Mouse (Mus musculus) heart, postnatal 14 days (tissue): ENCODE measurements at regions not wholly inside any gene's neighbourhood (a gene's known extent, or its start where the extent isn't known, plus 50 kb on each side); places are given as distances from the start of the nearest gene placed in this dataset.
A peak's percentile ranks its signal among the peaks of the same experiment; 100 is the strongest.

Experiments used
- DNase-seq, 2 experiments: peaks; one replicate each; pipeline ENCODE4 v3.0.0; 2021 to 2022
- intact Hi-C: fragments of 180-260 bp; cut with DNase I; formaldehyde crosslinking; loops from one replicate; pipeline ENCODE4 v1.15.1; 2025

- no peak for DNase-seq
- intact Hi-C loops: loop anchor here (5.0 kb wide), 1 partner anchor 262 kb away; the partner anchor contains the start of gene Phlda1
Observed at GRCm38 (mm10) chr10:111769486-111770002, 202.9 kb upstream of the Krr1 start.

GRCm38 (mm10) chr10:111770027-111770426 is 202.4 kb upstream of the Krr1 start:
- DNase-seq: peak; percentile 22 to 42
- intact Hi-C loops: loop anchor here (5.0 kb wide), 1 partner anchor 263 kb away; the partner anchor contains the start of gene Phlda1

GRCm38 (mm10) chr10:111771010-111771409 is 201.5 kb upstream of the Krr1 start:
- intact Hi-C loops: loop anchor here (5.0 kb wide), 1 partner anchor 264 kb away; the partner anchor contains the start of gene Phlda1
- peak; percentile 11 to 30 for DNase-seq

GRCm38 (mm10) chr10:111777559-111777958 is 194.9 kb upstream of the Krr1 start:
- no peak for DNase-seq
- intact Hi-C loops: no loop called here

- peak in 1 of 2 experiments; percentile 17 for DNase-seq
- intact Hi-C loops: no loop called here
Observed at GRCm38 (mm10) chr10:111778111-111778510, 194.4 kb upstream of the Krr1 start.

- intact Hi-C loops: no loop called here
- DNase-seq: no peak
Observed at GRCm38 (mm10) chr10:111779956-111780355, 192.5 kb upstream of the Krr1 start.

GRCm38 (mm10) chr10:111782195-111782810 is 190.2 kb upstream of the Krr1 start:
- intact Hi-C loops: no loop called here
- no peak for DNase-seq

GRCm38 (mm10) chr10:111783496-111783895 is 189.0 kb upstream of the Krr1 start:
- intact Hi-C loops: no loop called here
- no peak for DNase-seq

GRCm38 (mm10) chr10:111784065-111784853 is 188.2 kb upstream of the Krr1 start:
- intact Hi-C loops: no loop called here
- peak; percentile 34 to 43 for DNase-seq

- intact Hi-C loops: no loop called here
Observed at GRCm38 (mm10) chr10:111787175-111787574, 185.3 kb upstream of the Krr1 start.

GRCm38 (mm10) chr10:111789264-111789663 is 183.2 kb upstream of the Krr1 start:
- intact Hi-C loops: no loop called here
- no peak for DNase-seq

More at GRCm38 (mm10) chr10:111787175-111787574, 185.3 kb upstream of the Krr1 start:
- no peak for DNase-seq

- intact Hi-C loops: no loop called here
- DNase-seq: no peak
Observed at GRCm38 (mm10) chr10:111790911-111791310, 181.6 kb upstream of the Krr1 start.

GRCm38 (mm10) chr10:111795056-111795455 is 177.4 kb upstream of the Krr1 start:
- intact Hi-C loops: no loop called here
- DNase-seq: peak in 1 of 2 experiments; percentile 23

GRCm38 (mm10) chr10:111795756-111796155 is 176.7 kb upstream of the Krr1 start:
- DNase-seq: no peak
- intact Hi-C loops: no loop called here

- DNase-seq: no peak
- intact Hi-C loops: no loop called here
Observed at GRCm38 (mm10) chr10:111798851-111799281, 173.6 kb upstream of the Krr1 start.

- DNase-seq: no peak
- intact Hi-C loops: no loop called here
Observed at GRCm38 (mm10) chr10:111799850-111800589, 172.4 kb upstream of the Krr1 start.

- no peak for DNase-seq
- intact Hi-C loops: no loop called here
Observed at GRCm38 (mm10) chr10:111800590-111800935, 171.9 kb upstream of the Krr1 start.

- intact Hi-C loops: no loop called here
- no peak for DNase-seq
Observed at GRCm38 (mm10) chr10:111801021-111801793, 171.3 kb upstream of the Krr1 start.

GRCm38 (mm10) chr10:111801794-111802359 is 170.6 kb upstream of the Krr1 start:
- intact Hi-C loops: no loop called here
- no peak for DNase-seq

- no peak for DNase-seq
- intact Hi-C loops: no loop called here
Observed at GRCm38 (mm10) chr10:111806333-111806732, 166.1 kb upstream of the Krr1 start.
